Mouse (Mus musculus): ENCODE results near the gene Blvrb. TPM values are rescaled to one million over a fixed set of nuclear protein-coding genes. Genes with fewer than 3 reads are reported as not detected.
A peak's percentile ranks its signal among the peaks of the same experiment; 100 is the strongest.
"Not testable (repeated sequence)": the region's sequence is repeated elsewhere in the genome, so short reads cannot be mapped to it uniquely, and the experiment has no call there.

Gene Blvrb
- polyA plus RNA-seq, 1 experiment from 2014 or later = 45.5 TPM

DNA sequence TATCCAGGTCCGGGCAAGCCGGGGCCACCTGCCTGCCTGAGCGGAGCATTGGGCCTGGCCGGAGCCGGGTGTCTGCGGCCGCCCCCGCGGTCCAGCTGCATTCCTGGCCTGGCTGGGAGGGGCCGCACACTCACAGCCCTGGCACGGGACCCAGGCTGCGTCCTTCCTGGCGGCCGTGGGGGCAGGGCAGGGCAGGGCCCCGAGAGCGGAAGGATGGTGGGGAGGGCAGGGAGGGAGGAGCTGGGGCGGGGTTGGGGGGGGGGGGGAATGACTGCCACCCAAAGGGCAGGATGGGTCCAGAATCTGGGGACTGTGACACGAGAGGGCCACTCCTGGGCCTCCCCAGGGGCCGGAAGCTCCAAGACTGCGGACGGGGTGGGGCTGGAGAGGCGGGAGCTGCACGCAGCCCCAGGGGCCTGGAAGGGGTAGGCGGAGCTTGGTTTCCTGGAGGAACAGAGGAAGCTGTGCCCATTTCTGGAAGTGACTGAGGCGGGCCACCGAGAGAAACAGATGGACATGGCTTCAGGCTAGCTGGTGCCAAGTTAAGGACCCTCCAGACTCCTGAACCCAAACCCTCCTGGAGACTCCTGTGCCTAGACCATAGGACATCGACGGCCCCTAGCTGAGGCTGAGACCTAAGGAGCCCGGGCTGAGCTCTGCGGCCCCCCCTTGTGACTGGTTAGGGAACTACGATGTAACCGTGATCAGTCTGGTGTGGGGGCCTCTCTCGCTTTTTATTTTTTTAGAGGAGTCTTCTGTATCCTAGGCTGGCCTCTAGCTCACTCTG lies 43.0 kb downstream of the Blvrb start:
- Histone ChIP-seq H3K4me3 (peak overlapping the region; percentile 59), H3K27me3 (ENCODE audit: poor library complexity, severe bottlenecking) (peaks cover 11% of the 10 kb centered on the region), H3K36me3 (replicated peaks) (peaks cover 10% of the 10 kb centered on the region), H3K9me3 (no peaks in the 10 kb centered on the region), H3K4me1 (peaks cover 50% of the 10 kb centered on the region), H3K27ac (peak overlapping the region; percentile 91)
- DNase-seq (ENCODE audit: extremely low spot score, low spot score) = peak; percentile 82
- WGBS = 1% methylated on average over 33 of the region's 33 CpGs

DNA sequence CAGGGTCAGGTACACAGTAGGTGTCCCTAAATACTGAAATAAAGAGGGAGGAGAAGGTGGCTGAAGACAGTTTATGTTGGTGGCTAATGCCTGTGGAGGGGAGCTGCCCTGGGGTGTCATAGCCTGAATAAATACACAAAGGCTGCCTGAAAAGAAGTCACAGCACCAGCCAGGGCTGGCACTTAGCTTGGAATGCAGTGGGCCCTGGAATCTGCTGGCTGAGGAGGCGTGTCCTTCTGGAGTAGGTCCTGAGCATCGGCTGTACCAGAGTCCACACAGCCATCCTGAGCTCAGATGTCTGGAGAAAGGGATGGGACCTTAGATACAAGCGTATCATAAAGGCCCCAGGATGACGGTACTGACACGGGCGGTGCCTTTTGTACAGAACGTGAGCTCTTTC lies 44.1 kb downstream of the Blvrb start:
- H3K4me3 ChIP-seq = no peak overlapping the region
- WGBS = 85% methylated on average over 7 of the region's 7 CpGs
- H3K27ac ChIP-seq = no peak overlapping the region
- H3K27me3 ChIP-seq (ENCODE audit: poor library complexity, severe bottlenecking) = peaks cover 11% of the 10 kb centered on the region
- DNase-seq (ENCODE audit: extremely low spot score, low spot score) = no peak
- H3K4me1 ChIP-seq = peaks cover 43% of the 10 kb centered on the region
- no peaks in the 10 kb centered on the region for H3K9me3 ChIP-seq
- H3K36me3 ChIP-seq (replicated peaks) = peaks cover 10% of the 10 kb centered on the region

DNA sequence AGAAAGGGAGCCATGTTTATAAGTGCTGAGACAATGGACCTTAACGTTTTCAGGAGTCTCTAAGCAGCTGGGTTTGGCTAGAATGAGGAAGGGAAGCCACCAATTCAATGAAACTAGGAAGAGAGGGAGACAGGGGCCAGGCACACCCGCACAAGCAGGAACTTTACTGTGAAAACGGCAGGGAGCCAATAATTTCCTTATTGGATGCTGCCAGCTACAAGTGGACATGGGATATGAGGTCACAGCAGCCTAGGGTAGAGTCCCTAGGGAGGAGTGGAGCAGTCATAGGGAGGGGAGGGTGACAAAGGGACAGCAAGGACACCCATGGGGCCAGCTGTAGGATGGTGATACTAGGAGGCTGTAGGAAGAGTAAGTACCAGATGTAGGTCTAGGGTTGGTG lies 45.2 kb downstream of the Blvrb start:
- H3K27me3 ChIP-seq (ENCODE audit: poor library complexity, severe bottlenecking) = peaks cover 11% of the 10 kb centered on the region
- H3K36me3 ChIP-seq (replicated peaks) = peaks cover 10% of the 10 kb centered on the region
- H3K4me3 ChIP-seq = no peak overlapping the region
- no peak for DNase-seq (ENCODE audit: extremely low spot score, low spot score)
- WGBS = 83% methylated on average over 3 of the region's 3 CpGs
- no peaks in the 10 kb centered on the region for H3K9me3 ChIP-seq
- no peak overlapping the region for H3K27ac ChIP-seq
- H3K4me1 ChIP-seq = peaks cover 34% of the 10 kb centered on the region

DNA sequence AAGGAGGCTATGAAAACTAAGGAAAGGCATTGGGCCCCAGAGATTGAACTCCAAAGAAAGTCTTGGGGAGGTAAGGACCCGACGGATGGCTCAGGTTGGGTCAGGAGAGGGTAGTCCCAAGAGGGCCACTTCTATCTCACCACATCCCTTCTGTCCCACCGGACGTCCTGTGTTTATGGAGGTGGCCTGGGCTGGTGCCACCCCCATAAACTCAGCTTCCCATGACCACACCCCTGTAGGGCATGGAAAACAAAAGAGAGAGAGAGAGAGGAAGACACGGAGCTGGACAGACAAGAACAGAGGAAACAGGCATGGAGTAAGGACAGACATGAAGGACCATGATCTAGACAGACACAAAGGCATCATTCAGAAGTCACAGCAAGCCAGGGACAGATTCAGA lies 45.7 kb downstream of the Blvrb start:
- H3K4me1 ChIP-seq = peaks cover 30% of the 10 kb centered on the region
- WGBS = 91% methylated on average over 5 of the region's 5 CpGs
- peaks cover 11% of the 10 kb centered on the region for H3K27me3 ChIP-seq (ENCODE audit: poor library complexity, severe bottlenecking)
- H3K27ac ChIP-seq = 0 out of 2 replicates have a peak overlapping the region, but pooled peaks have one; percentile 2
- no peak overlapping the region for H3K4me3 ChIP-seq
- peaks cover 10% of the 10 kb centered on the region for H3K36me3 ChIP-seq (replicated peaks)
- no peak for DNase-seq (ENCODE audit: extremely low spot score, low spot score)
- H3K9me3 ChIP-seq = no peaks in the 10 kb centered on the region

DNA sequence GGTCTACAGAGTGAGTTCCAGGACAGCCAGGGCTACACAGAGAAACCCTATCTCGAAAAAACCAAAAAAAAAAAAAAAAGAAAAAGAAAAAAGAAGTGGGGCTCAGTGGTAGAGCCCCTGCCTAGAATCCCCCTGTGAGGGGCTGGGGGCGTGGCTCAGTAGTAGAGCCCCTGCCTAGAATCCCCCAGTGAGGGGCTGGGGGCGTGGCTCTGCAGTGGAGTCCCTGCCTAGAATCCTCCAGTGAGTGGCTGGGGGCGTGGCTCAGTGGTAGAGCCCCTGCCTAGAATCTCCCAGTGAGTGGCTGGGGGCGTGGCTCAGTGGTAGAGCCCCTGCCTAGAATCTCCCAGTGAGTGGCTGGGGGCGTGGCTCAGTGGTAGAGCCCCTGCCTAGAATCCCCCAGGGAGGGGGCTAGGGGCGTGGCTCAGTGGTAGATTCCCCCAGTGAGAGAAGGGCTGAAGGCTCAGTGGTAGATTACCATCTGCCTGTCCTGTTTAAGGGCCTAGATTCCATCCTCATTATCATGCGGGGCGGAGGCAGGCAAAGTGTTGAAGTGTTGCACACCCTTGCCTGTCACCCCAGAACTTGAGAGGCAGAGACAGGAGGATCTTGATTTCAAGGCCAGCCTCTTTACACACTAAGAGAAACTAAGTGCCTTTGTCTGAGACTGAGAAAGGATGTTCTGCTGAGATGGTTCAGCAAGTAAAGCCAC lies 47.0 kb downstream of the Blvrb start:
- not testable (repeated sequence) for H3K4me3 ChIP-seq; H3K36me3 ChIP-seq (replicated peaks); H3K27ac ChIP-seq; H3K27me3 ChIP-seq (ENCODE audit: poor library complexity, severe bottlenecking); DNase-seq (ENCODE audit: extremely low spot score, low spot score); H3K9me3 ChIP-seq
- 89% methylated on average over 9 of the region's 9 CpGs for WGBS
- H3K4me1 ChIP-seq = peaks cover 22% of the 10 kb centered on the region

DNA sequence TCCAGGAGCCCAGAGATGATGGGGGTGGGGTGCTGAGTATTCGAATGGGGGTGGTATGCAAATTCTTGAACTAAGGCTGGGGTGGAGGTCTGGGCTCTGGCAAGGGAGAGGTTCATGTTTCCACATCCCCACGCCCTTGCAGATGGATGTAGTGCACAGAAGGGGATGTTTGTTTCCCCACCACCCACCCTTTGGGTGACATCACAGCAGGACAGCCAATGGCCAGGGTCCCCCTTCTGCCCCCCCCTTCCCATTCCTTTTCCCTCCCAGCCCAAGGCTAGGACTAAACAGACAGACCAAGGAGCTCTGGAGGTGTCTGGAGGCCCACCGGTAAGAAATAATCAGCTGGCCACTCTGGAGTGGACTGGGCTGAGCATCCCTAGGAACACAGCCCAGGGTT lies 51.3 kb downstream of the Blvrb start, which contains the start of gene Prx:
Gene Prx (plus strand): TSS at position 289 of the 400 bp plus-strand sequence.
- Histone ChIP-seq H3K4me1 (no peaks in the 10 kb centered on the region), H3K27me3 (ENCODE audit: poor library complexity, severe bottlenecking) (no peaks in the 10 kb centered on the region), H3K36me3 (replicated peaks) (no peaks in the 10 kb centered on the region), H3K4me3 (no peak within 1 kb of the TSS), H3K27ac (no peak within 1 kb of the TSS), H3K9me3 (no peaks in the 10 kb centered on the region)
- no peak for DNase-seq (ENCODE audit: extremely low spot score, low spot score)
- WGBS = 63% methylated on average over 3 of the region's 3 CpGs

DNA sequence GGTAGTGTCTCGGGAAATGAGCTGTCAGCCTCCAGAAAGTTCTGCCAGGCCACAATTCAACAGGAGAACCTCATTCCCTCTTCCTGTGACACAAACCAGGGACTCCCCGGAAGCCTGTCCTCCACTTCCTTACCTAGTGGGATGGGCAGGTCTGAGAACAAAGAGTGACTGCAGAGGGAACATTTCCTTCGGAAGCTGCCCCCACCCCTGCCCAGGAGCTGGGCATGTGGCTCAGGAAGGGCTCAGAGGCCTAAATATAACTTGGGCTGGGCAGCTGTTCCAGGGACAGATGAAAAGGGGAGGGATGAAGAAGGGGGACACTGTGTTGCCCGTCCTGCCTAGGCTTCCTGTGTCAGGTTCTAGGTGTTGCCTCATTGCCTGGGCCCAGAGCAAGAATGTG lies 53.8 kb downstream of the Blvrb start:
- no peak for DNase-seq (ENCODE audit: extremely low spot score, low spot score)

DNA sequence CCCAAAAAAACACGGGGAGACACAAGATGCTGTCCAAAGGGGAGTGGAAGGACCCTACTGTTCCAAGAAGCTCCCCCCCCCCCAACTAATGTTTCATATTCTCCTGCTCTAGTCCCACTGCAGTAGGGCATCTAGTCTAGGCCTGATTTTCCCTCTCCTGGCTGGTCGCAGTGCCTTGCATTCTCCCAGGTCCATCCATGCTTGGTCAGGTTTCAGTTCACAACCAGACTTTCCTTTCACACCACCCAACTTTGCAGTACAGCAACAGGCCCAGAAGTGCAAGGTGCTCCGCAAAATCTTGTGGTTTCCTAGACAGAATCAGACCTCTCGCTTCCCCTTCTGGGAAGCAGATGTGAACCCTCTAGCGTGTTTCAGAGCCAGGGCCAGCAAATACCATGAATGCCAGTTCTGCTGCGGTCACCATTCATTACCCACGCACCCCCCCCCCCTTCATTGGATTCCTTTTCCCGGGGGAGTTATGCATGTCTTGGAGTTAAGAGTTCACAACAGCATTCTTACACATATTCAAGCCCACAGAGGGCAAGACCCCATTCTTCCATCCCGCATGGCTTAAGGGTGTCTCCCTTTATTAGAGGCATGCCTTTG lies 59.1 kb downstream of the Blvrb start:
- DNase-seq (ENCODE audit: extremely low spot score, low spot score) = no peak
- H3K27ac ChIP-seq = peak overlapping the region; percentile 97
- no peaks in the 10 kb centered on the region for H3K9me3 ChIP-seq
- no peaks in the 10 kb centered on the region for H3K27me3 ChIP-seq (ENCODE audit: poor library complexity, severe bottlenecking)
- peaks cover 28% of the 10 kb centered on the region for H3K4me1 ChIP-seq
- WGBS = 55% methylated on average over 9 of the region's 9 CpGs
- H3K4me3 ChIP-seq = peak overlapping the region; percentile 65
- H3K36me3 ChIP-seq (replicated peaks) = no peaks in the 10 kb centered on the region

More for the DNA sequence above, 53.8 kb downstream of the Blvrb start:
- H3K9me3 ChIP-seq = no peaks in the 10 kb centered on the region
- peaks cover 6% of the 10 kb centered on the region for H3K4me1 ChIP-seq
- WGBS = 70% methylated on average over 4 of the region's 4 CpGs
- H3K27me3 ChIP-seq (ENCODE audit: poor library complexity, severe bottlenecking) = no peaks in the 10 kb centered on the region
- H3K27ac ChIP-seq = no peak overlapping the region
- no peaks in the 10 kb centered on the region for H3K36me3 ChIP-seq (replicated peaks)
- no peak overlapping the region for H3K4me3 ChIP-seq

DNA sequence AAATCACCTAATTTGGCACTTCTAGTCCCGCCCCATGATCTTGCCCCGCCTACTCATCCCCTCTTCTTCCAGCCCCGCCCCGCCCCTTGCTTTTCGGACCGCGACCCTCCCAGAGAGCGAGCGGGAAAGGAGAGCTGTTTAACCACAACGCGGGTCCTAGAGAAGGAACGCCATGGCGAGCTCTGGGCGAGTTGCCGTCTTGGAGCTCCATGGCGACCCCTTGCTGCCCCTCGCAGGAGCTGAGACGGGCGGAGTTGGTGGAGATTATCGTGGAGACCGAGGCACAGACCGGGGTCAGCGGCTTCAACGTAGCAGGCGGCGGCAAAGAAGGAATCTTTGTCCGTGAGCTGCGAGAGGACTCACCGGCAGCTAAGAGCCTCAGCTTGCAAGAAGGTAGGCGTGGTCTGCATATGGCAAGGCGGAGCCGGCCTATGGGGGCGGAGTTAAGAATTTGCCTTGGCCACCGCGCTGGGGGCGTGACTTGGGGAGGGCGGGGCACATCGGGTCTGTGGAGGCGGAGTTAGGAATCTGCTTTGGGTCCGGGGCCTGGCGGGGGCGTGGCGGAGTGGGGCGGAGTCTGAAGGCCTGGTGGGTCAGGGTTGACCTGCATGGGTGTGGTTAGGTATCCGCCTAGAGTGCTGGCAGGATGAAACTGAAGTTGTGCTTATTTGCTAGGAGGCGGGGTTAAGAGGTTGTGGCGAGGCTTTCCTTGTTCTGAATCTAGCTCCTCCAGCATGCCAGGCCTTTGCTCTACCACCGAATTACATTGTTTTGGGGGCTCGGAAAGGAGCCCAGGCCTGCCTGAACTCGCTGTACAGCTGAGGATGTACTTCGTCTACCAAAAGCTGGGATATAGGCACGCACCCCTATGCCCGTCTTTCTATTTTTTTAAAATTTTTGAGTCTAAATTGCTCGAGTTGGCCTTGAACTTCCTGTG lies 60.2 kb downstream of the Blvrb start:
- no peaks in the 10 kb centered on the region for H3K36me3 ChIP-seq (replicated peaks)
- no peaks in the 10 kb centered on the region for H3K27me3 ChIP-seq (ENCODE audit: poor library complexity, severe bottlenecking)
- WGBS = under 1% methylated on average over 54 of the region's 54 CpGs
- no peaks in the 10 kb centered on the region for H3K9me3 ChIP-seq
- peaks cover 28% of the 10 kb centered on the region for H3K4me1 ChIP-seq
- peak overlapping the region; percentile 97 for H3K27ac ChIP-seq
- peak overlapping the region; percentile 65 for H3K4me3 ChIP-seq
- DNase-seq (ENCODE audit: extremely low spot score, low spot score) = peak; percentile 100

DNA sequence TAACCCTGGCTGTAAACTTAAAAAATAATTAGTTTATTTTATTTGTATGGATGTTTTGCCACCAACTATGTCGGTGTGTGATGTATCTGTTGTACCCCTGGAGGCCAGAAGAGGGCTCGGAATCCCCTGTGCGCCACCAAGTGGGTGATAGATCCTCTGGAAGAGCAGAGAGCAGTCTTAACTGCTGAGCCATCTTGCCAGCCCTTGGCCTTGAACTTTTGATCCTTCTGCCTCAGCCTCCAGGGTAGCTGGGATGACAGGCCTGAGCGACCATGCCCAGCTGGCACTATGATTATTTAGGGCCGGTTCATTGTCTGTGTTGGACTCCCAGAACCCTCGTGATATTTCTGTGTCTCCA lies 60.8 kb downstream of the Blvrb start:
- peaks cover 28% of the 10 kb centered on the region for H3K4me1 ChIP-seq
- peak overlapping the region; percentile 65 for H3K4me3 ChIP-seq
- H3K27ac ChIP-seq = peak overlapping the region; percentile 97; the same call in 1 of the 2 replicates
- peak; percentile 52 for DNase-seq (ENCODE audit: extremely low spot score, low spot score)
- H3K9me3 ChIP-seq = no peaks in the 10 kb centered on the region
- 23% methylated on average over 6 of the region's 6 CpGs for WGBS
- no peaks in the 10 kb centered on the region for H3K27me3 ChIP-seq (ENCODE audit: poor library complexity, severe bottlenecking)
- no peaks in the 10 kb centered on the region for H3K36me3 ChIP-seq (replicated peaks)

DNA sequence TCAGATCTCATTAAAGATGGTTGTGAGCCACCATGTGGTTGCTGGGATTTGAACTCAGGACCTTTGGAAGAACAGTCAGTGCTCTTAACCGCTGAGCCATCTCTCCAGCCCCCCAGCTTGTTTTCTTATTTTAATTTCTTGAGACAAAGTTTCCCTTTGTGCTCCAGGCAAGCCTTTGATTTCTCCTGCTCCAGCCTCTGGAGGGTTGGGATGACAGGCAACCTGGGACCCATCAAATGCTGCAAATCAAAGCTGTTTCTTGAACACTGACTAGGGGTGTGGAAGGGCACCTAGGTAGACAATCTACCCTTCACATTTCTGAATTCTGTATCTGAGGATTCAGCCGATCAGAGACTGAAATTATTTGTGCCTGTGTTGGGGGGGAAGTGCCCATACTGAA lies 63.0 kb downstream of the Blvrb start:
- WGBS = 89% methylated on average over 2 of the region's 2 CpGs
- Histone ChIP-seq H3K4me3 (no peak overlapping the region), H3K27me3 (ENCODE audit: poor library complexity, severe bottlenecking) (no peaks in the 10 kb centered on the region), H3K27ac (no peak overlapping the region), H3K9me3 (no peaks in the 10 kb centered on the region), H3K4me1 (peaks cover 28% of the 10 kb centered on the region), H3K36me3 (replicated peaks) (no peaks in the 10 kb centered on the region)
- no peak for DNase-seq (ENCODE audit: extremely low spot score, low spot score)

DNA sequence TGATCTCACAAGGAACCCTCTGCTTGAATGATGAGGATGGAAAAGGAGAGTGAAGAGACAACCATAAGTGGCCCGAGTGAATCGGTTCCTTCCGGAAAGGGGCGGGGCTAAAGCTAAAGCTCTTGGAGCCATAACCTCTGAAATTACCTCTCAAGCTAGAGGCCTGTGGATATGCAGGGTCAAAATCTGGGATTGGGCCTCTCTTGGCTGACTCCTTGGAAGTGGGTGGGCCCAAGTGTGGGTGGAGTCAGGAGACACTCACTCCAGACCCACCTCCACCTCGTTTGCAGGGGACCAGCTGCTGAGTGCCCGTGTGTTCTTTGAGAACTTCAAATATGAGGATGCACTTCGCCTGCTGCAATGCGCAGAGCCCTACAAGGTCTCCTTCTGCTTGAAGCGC lies 67.2 kb downstream of the Blvrb start:
- H3K27ac ChIP-seq = no peak overlapping the region
- H3K4me1 ChIP-seq = no peaks in the 10 kb centered on the region
- 81% methylated on average over 9 of the region's 9 CpGs for WGBS
- H3K4me3 ChIP-seq = no peak overlapping the region
- peaks cover 8% of the 10 kb centered on the region; the same call in 1 of the 2 replicates for H3K36me3 ChIP-seq (replicated peaks)
- DNase-seq (ENCODE audit: extremely low spot score, low spot score) = no peak
- no peaks in the 10 kb centered on the region for H3K27me3 ChIP-seq (ENCODE audit: poor library complexity, severe bottlenecking)
- H3K9me3 ChIP-seq = peaks cover 6% of the 10 kb centered on the region; the same call in 1 of the 2 replicates

Measured in forebrain, embryonic 10.5 days (tissue).